Mouse (Mus musculus): ENCODE results near the gene Mmp23. TPM values are rescaled to one million over a fixed set of nuclear protein-coding genes. Genes with fewer than 3 reads are reported as not detected.

The Mmp23 gene
- 77.2 and 80.3 TPM in 2 replicates for polyA plus RNA-seq (2015; fragmentation: Nextera tagmentation; extraction: Ambion mirVana)

- H3K4me3 ChIP-seq (replicated peaks; ENCODE audit: low read depth, low read length): peak within 1 kb of the TSS; percentile 44
- H3K9ac ChIP-seq (ENCODE audit: low read depth, low read length): peak within 1 kb of the TSS; percentile 70
- H3K4me1 ChIP-seq (replicated peaks; ENCODE audit: insufficient read depth, low read length): peaks cover 42% of the 10 kb centered on the region
- H3K27ac ChIP-seq: peak within 1 kb of the TSS; percentile 81
- peak; percentile 41; the same call in 1 of the 2 replicates for ATAC-seq (replicated peaks; ENCODE audit: low FRiP score, low read depth)
- peak; percentile 34; the same call in 1 of the 2 replicates for TF ChIP-seq CTCF (IDR thresholded peaks at IDR 0.05; ENCODE audit: low read depth)
- no peaks in the 10 kb centered on the region for H3K9me3 ChIP-seq (replicated peaks; ENCODE audit: low read length)
- H3K27me3 ChIP-seq (ENCODE audit: insufficient read depth, low read length): no peaks in the 10 kb centered on the region; the same call in 1 of the 2 replicates
- peak within 1 kb of the TSS; percentile 86 for H3K4me2 ChIP-seq (ENCODE audit: low read length)
- peak; percentile 89 for DNase-seq (ENCODE audit: low spot score)
- H3K36me3 ChIP-seq (ENCODE audit: insufficient read depth, low read length): peaks cover 28% of the 10 kb centered on the region
- under 1% methylated on average over 33 of the region's 33 CpGs for WGBS
These were observed at the start of gene Mmp23 for GRCm38 (mm10) chr4:155653086-155653450. Gene Mmp23, minus strand, starts transcription at chr4:155653384.

DNA sequence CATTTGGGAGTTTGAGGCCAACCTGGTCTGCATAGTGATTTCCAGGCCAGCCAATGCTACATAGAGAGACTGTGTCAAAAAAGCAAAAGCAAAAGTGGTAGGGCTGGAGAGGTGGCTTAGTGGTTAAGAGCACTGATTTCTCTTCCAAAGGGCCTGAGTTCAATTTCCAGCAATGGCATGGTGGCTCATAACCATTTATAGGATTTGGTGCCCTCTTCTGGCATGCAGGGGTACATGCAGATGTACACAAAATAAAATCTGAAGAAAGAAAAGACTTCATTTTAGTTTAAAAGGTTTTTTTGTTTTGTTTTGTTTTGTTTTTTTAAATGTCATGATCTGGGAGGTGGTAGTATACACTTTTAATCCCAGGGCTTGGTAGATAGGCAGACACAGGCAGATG is 47.2 kb upstream of the Mmp23 start:
- DNase-seq (ENCODE audit: low spot score) (peak; percentile 73), ATAC-seq (replicated peaks; ENCODE audit: low FRiP score, low read depth) (no peak)
- TF ChIP-seq CTCF (IDR thresholded peaks at IDR 0.05; ENCODE audit: low read depth): peak; percentile 87
- H3K4me3 ChIP-seq (replicated peaks; ENCODE audit: low read depth, low read length): no peak overlapping the region
- H3K4me2 ChIP-seq (ENCODE audit: low read length): no peak overlapping the region
- no peak overlapping the region for H3K27ac ChIP-seq
- no peaks in the 10 kb centered on the region for H3K36me3 ChIP-seq (ENCODE audit: insufficient read depth, low read length)
- H3K27me3 ChIP-seq (ENCODE audit: insufficient read depth, low read length): no peaks in the 10 kb centered on the region
- H3K9me3 ChIP-seq (replicated peaks; ENCODE audit: low read length): no peaks in the 10 kb centered on the region
- H3K9ac ChIP-seq (ENCODE audit: low read depth, low read length): no peak overlapping the region
- H3K4me1 ChIP-seq (replicated peaks; ENCODE audit: insufficient read depth, low read length): no peaks in the 10 kb centered on the region

DNA sequence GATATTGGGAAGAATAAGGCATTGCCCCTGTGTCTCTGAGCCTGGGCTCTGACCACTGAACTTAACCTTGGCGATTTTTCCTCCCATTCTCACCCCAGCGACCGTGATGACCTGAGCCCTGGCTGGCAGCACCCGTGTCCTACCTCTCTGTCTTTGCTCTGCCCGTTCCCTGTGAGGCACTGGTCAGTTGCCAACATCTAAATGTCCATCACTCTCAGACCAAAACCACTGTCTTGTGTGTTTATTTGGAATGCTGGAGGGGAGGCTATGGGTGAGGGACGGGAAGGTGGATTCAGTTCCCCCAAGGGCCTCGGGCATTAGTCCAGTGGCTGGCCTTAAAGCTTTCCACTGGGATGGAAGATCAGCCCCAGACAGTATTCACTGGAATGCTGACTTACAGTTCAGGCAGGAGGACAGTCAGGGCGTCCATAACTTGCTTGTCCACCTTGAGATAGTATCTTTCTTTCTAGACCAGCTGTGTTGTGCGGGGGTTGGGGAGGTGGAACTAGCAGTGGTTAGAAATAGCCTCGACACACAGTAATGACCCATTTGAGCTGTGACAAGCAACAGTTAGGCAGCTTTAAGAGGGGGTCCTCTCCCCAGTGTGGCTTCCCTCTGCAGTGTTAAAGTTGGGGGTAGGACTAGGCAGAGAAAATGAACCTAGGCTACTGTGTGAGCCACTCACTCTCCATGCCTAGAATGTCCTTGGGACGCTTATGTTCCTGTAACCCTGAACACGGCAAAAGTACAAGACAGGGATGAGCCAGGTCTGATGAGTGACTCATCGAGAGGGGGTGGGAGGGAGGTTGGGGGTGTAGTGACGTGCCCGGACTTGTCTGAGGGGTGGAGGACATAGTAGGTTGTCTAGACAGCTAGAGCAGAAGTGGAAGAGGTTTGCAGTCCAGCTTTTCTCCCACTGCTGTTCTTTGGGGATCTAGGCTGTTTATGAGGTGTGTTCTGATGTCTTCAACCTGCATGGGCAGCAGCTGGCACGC is 43.4 kb upstream of the Mmp23 start:
- WGBS: 64% methylated on average over 16 of the region's 16 CpGs
- DNase-seq (ENCODE audit: low spot score) (no peak), ATAC-seq (replicated peaks; ENCODE audit: low FRiP score, low read depth) (no peak)
- Histone ChIP-seq H3K4me3 (replicated peaks; ENCODE audit: low read depth, low read length) (no peak overlapping the region), H3K36me3 (ENCODE audit: insufficient read depth, low read length) (no peaks in the 10 kb centered on the region), H3K9me3 (replicated peaks; ENCODE audit: low read length) (no peaks in the 10 kb centered on the region), H3K9ac (ENCODE audit: low read depth, low read length) (no peak overlapping the region), H3K27me3 (ENCODE audit: insufficient read depth, low read length) (no peaks in the 10 kb centered on the region), H3K4me2 (ENCODE audit: low read length) (no peak overlapping the region), H3K27ac (no peak overlapping the region), H3K4me1 (replicated peaks; ENCODE audit: insufficient read depth, low read length) (0 out of 2 replicates have a peak, but pooled peaks cover 6% of the 10 kb centered on the region)
- no peak for TF ChIP-seq CTCF (IDR thresholded peaks at IDR 0.05; ENCODE audit: low read depth)

DNA sequence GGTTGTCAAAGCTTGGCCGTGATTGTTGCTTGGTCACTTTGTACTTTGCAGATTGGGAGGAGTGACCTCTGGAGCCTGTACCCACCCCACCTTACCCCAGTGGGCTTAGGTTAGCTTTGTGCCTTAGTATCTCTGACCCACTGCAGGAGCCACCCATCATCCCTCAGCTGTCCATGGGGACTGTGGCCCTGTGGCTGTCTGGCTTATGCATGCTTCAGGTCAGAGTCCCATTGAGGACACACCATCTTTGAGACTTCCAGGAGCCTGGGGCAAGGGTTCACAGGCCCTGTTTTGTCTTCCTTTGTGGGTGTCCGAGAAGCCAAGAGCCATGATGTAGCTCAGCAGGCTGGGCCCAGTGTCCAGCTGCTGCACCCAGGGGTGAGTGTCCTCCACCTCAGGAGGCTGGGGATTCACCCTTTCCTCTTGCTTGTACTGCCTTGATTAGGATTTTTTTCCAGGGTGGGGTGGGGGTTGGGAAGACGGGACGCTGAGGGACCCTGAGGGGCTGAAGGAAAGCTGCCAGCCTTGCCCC is 42.4 kb upstream of the Mmp23 start:
- Histone ChIP-seq H3K36me3 (ENCODE audit: insufficient read depth, low read length) (no peaks in the 10 kb centered on the region), H3K9ac (ENCODE audit: low read depth, low read length) (no peak overlapping the region), H3K27ac (no peak overlapping the region), H3K27me3 (ENCODE audit: insufficient read depth, low read length) (no peaks in the 10 kb centered on the region), H3K4me3 (replicated peaks; ENCODE audit: low read depth, low read length) (no peak overlapping the region), H3K9me3 (replicated peaks; ENCODE audit: low read length) (no peaks in the 10 kb centered on the region), H3K4me1 (replicated peaks; ENCODE audit: insufficient read depth, low read length) (0 out of 2 replicates have a peak, but pooled peaks cover 6% of the 10 kb centered on the region), H3K4me2 (ENCODE audit: low read length) (no peak overlapping the region)
- no peak for ATAC-seq (replicated peaks; ENCODE audit: low FRiP score, low read depth)
- DNase-seq (ENCODE audit: low spot score): no peak
- no peak for TF ChIP-seq CTCF (IDR thresholded peaks at IDR 0.05; ENCODE audit: low read depth)
- 77% methylated on average over 4 of the region's 4 CpGs for WGBS

DNA sequence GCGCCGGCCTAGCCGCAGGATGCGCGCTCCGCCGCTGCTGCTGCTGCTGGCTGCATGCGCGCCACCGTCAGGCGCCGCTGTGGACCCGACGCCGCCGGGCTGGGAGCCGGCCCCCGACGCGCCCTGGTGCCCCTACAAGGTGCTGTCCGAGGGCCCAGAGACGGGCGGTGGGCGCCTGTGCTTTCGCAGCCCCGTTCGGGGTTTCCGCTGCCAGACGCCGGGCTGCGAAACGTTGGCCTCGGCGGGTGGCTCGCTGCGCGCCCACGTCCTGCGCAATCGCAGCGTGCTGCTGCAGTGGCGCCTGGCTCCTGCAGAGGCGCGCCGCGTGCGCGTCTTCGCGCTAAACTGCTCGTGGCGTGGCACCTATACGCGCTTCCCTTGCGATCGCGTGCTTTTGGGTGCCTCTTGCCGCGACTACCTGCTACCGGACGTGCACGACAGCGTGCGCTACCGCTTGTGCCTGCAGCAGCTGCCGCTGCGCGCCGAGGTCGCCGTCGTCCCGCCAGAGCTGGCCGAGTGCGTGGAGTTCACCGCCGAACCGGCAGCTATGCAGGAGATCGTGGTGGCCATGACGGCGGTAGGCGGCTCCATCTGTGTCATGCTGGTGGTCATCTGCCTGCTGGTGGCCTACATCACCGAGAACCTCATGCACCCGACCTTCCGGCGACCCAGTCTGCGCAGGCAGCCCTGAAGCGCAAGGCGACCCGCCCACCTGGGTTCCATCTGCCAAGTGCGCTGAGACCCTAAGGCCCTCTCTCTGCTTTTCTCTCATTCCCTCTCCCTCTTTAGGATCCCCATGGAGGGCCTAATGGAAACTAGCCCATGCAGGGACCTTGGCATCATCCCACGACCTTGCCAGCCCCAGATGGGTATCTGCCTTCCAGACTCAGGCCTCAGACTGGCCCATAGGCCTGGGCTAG is 41.6 kb upstream of the Mmp23 start:
- ATAC-seq (replicated peaks; ENCODE audit: low FRiP score, low read depth): peak; percentile 57

More for the DNA sequence above, 41.6 kb upstream of the Mmp23 start:
- Histone ChIP-seq H3K9me3 (replicated peaks; ENCODE audit: low read length) (no peaks in the 10 kb centered on the region), H3K4me2 (ENCODE audit: low read length) (peak overlapping the region; percentile 96), H3K36me3 (ENCODE audit: insufficient read depth, low read length) (no peaks in the 10 kb centered on the region), H3K27ac (0 out of 2 replicates have a peak overlapping the region, but pooled peaks have one; percentile 19), H3K4me1 (replicated peaks; ENCODE audit: insufficient read depth, low read length) (0 out of 2 replicates have a peak, but pooled peaks cover 6% of the 10 kb centered on the region), H3K9ac (ENCODE audit: low read depth, low read length) (peak overlapping the region; percentile 75), H3K27me3 (ENCODE audit: insufficient read depth, low read length) (no peaks in the 10 kb centered on the region), H3K4me3 (replicated peaks; ENCODE audit: low read depth, low read length) (peak overlapping the region; percentile 66)
- DNase-seq (ENCODE audit: low spot score): peak; percentile 51
- 0 out of 2 replicates have a peak, but pooled peaks have one; percentile 34 for TF ChIP-seq CTCF (IDR thresholded peaks at IDR 0.05; ENCODE audit: low read depth)
- under 1% methylated on average over 85 of the region's 92 CpGs for WGBS
